Mouse (Mus musculus) neural tube, embryonic 14.5 days (tissue): ENCODE data around the gene Kcnk5. TPM values are rescaled to one million over a fixed set of nuclear protein-coding genes. Genes with fewer than 3 reads are reported as not detected.

Experiments used
- ATAC-seq: fragments of 200-750 bp; cut with Nextera tagmentation; 2 replicates; pipeline ENCODE4 v1.8.0; 2017; ENCODE audit warnings: low read depth, mild to moderate bottlenecking, moderate TSS enrichment, moderate library complexity
- H3K27ac ChIP-seq: fragments of 300-500 bp; sonication (generic); 2 replicates; pipeline ENCODE4 v1.5.1; 2014; ENCODE audit warnings: low read depth, mild to moderate bottlenecking, control low read depth, low read length, moderate library complexity, mixed read lengths
- H3K27me3 ChIP-seq: fragments of 300-500 bp; sonication (generic); 2 replicates; pipeline ENCODE4 v1.6.1; 2014; ENCODE audit warnings: low read length; ENCODE audit not compliant: control insufficient read depth, insufficient read depth
- H3K36me3 ChIP-seq: fragments of 300-500 bp; sonication (generic); 2 replicates; pipeline ENCODE4 v1.6.1; 2014; ENCODE audit warnings: low read length, mixed read lengths; ENCODE audit not compliant: control insufficient read depth, insufficient read depth
- H3K4me1 ChIP-seq: fragments of 300-500 bp; sonication (generic); 2 replicates; pipeline ENCODE4 v1.6.1; 2014; ENCODE audit warnings: low read length; ENCODE audit not compliant: control insufficient read depth, insufficient read depth
- H3K4me2 ChIP-seq: fragments of 300-500 bp; sonication (generic); 2 replicates; pipeline ENCODE4 v1.6.1; 2014; ENCODE audit warnings: mild to moderate bottlenecking, low read depth, low read length, control low read depth
- H3K4me3 ChIP-seq: fragments of 300-500 bp; sonication (generic); 2 replicates; pipeline ENCODE4 v1.5.1; 2014; ENCODE audit warnings: low read depth, low read length, control low read depth, mixed read lengths
- H3K9ac ChIP-seq: fragments of 300-500 bp; sonication (generic); replicated peaks from 2 replicates; pipeline ENCODE4 v1.6.1; 2014; ENCODE audit warnings: low read depth, mild to moderate bottlenecking, control low read depth, low read length, mixed read lengths
- H3K9me3 ChIP-seq: fragments of 300-500 bp; sonication (generic); 2 replicates; pipeline ENCODE4 v1.6.1; 2016; ENCODE audit warnings: low read length; ENCODE audit not compliant: control insufficient read depth
- WGBS: fragments of 180-500 bp; shearing (Covaris S2); extraction: QIAGEN DNeasy Blood & Tissue Kit; methylation state at CpG from one replicate; pipeline ENCODE4 v1.1.7; 2014; 5-methylcytosine and 5-hydroxymethylcytosine counted together
- polyA plus RNA-seq: library from polyadenylated mRNA; unstranded; fragments of >200 nt; fragmentation: Nextera tagmentation; extraction: Ambion mirVana; gene quantifications from 2 replicates; pipeline ENCODE4 v1.2.1, GENCODE M21; 2014

The Kcnk5 gene
- polyA plus RNA-seq, 1 experiment from 2014 or later, result 0.32 TPM

GRCm38 (mm10) chr14:20120868-20121267, 60.7 kb downstream of the Kcnk5 start:
- Histone ChIP-seq H3K36me3 (no peaks in the 10 kb centered on the region), H3K4me1 (no peaks in the 10 kb centered on the region), H3K9ac (no peak overlapping the region), H3K27ac (no peak overlapping the region), H3K4me3 (no peak overlapping the region), H3K4me2 (no peak overlapping the region), H3K9me3 (no peaks in the 10 kb centered on the region), H3K27me3 (no peaks in the 10 kb centered on the region)
- no peak for ATAC-seq
- WGBS, result 85% methylated on average over 5 of the region's 5 CpGs

GRCm38 (mm10) chr14:20120012-20120411, 61.6 kb downstream of the Kcnk5 start:
- ATAC-seq, result no peak

DNA sequence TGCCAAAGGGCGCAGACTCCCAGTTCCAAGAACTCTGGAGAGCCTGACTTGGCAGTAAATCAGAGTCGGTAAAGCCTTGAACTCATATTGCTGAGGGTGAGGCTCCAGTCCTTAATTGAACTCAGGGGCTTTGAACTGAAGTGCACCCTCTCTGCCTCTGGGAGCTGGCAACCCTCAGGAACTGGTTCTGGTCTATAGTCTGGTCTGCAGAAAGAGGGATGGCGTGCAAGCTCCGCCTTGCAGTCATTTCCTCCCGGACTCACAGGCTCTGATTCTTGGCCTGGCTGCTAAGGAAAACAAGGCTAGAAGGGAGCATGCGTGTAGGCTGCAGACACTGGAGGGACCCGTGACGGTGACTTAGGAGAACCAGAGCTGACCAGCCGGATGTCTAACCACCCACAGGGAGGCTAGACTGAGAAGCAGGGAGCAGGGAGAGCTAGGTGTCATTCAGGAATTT, 65.4 kb downstream of the Kcnk5 start:
- no peak overlapping the region for H3K4me2 ChIP-seq
- H3K9me3 ChIP-seq, result no peaks in the 10 kb centered on the region
- no peak overlapping the region for H3K27ac ChIP-seq
- H3K27me3 ChIP-seq, result no peaks in the 10 kb centered on the region
- H3K9ac ChIP-seq, result no peak overlapping the region
- no peak overlapping the region for H3K4me3 ChIP-seq
- no peaks in the 10 kb centered on the region for H3K4me1 ChIP-seq
- no peaks in the 10 kb centered on the region for H3K36me3 ChIP-seq
- no peak; the same call in 1 of the 2 replicates for ATAC-seq
- 52% methylated on average over 9 of the region's 9 CpGs for WGBS

More at GRCm38 (mm10) chr14:20120012-20120411, 61.6 kb downstream of the Kcnk5 start:
- Histone ChIP-seq H3K4me3 (no peak overlapping the region), H3K4me2 (no peak overlapping the region), H3K36me3 (no peaks in the 10 kb centered on the region), H3K27ac (no peak overlapping the region), H3K27me3 (no peaks in the 10 kb centered on the region), H3K4me1 (no peaks in the 10 kb centered on the region), H3K9me3 (no peaks in the 10 kb centered on the region), H3K9ac (no peak overlapping the region)
- 92% methylated on average over 11 of the region's 11 CpGs for WGBS

GRCm38 (mm10) chr14:20114951-20115350, 66.7 kb downstream of the Kcnk5 start:
- WGBS, result 89% methylated on average over 6 of the region's 6 CpGs
- H3K27ac ChIP-seq, result no peak overlapping the region
- no peak for ATAC-seq

GRCm38 (mm10) chr14:20113964-20114363, 67.6 kb downstream of the Kcnk5 start:
- Histone ChIP-seq H3K9me3 (no peaks in the 10 kb centered on the region), H3K27ac (no peak overlapping the region), H3K27me3 (no peaks in the 10 kb centered on the region), H3K4me2 (no peak overlapping the region), H3K36me3 (no peaks in the 10 kb centered on the region), H3K4me3 (no peak overlapping the region), H3K4me1 (no peaks in the 10 kb centered on the region), H3K9ac (no peak overlapping the region)
- 8% methylated on average over 6 of the region's 6 CpGs for WGBS
- peak; percentile 70; the same call in 1 of the 2 replicates for ATAC-seq

More at GRCm38 (mm10) chr14:20114951-20115350, 66.7 kb downstream of the Kcnk5 start:
- no peak overlapping the region for H3K4me2 ChIP-seq
- H3K4me1 ChIP-seq, result no peaks in the 10 kb centered on the region
- no peaks in the 10 kb centered on the region for H3K36me3 ChIP-seq
- no peaks in the 10 kb centered on the region for H3K9me3 ChIP-seq
- H3K27me3 ChIP-seq, result no peaks in the 10 kb centered on the region
- no peak overlapping the region for H3K4me3 ChIP-seq
- H3K9ac ChIP-seq, result no peak overlapping the region

DNA sequence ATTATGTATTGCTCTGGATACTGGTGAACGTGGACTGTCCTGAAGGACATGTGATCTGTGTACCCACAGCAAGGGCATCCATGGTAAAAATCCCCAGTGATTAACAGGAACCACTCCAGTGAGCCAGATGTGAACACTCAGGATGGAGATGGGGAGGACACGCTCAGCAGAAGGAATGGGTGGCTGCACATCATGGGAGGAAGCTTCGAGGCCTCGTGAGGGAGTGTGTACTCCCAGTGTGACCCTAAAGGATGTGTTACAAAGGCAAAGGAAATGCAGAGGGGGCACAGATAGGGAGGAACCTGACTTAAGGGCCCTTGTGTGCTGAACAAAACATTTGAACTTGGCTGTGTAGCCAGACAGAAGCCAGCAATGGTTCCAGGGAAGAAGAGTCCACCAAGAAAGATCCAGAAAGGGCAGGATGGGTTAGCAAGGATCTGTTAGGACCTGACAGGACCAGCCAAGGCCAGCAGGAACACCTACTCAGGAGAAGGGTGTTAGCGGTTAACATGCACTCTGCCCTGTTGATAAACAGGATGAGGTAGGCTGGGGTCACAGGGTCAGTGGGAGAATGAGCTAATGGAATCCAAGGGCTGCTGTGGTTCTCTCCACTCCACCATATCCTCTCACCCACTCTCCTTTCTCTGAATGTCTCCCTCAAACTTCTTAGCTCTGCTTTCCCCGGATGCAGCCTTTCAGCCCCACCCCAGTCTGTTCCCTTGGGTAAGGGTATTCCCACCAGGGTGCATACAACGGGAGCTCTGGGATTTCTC, 68.2 kb downstream of the Kcnk5 start:
- Histone ChIP-seq H3K4me1 (no peaks in the 10 kb centered on the region), H3K9me3 (no peaks in the 10 kb centered on the region), H3K27ac (no peak overlapping the region), H3K27me3 (no peaks in the 10 kb centered on the region), H3K36me3 (no peaks in the 10 kb centered on the region), H3K4me3 (no peak overlapping the region), H3K9ac (no peak overlapping the region), H3K4me2 (no peak overlapping the region)
- ATAC-seq, result no peak
- 69% methylated on average over 7 of the region's 7 CpGs for WGBS

DNA sequence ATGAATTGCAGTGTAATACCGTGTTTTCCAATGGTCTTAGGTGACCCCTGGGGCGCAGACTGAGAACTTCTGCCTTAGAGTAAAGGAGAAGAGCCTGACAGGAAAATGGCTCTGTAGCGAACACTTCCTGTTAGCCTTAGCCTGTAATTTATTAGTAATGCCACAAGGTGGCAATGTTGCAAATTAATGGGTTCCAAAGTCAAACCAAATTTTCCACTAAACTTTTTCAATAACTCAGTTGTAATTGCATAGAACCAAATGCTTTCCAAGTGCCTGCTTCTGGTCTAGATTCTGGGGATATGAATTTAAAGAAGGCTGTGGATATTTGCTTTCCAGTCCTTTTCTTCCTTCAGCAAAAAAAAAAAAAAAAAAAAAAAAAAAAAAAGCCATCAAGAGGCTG, 69.4 kb downstream of the Kcnk5 start:
- Histone ChIP-seq H3K27ac (no peak overlapping the region), H3K36me3 (no peaks in the 10 kb centered on the region), H3K9me3 (no peaks in the 10 kb centered on the region), H3K4me1 (no peaks in the 10 kb centered on the region), H3K4me3 (no peak overlapping the region), H3K4me2 (no peak overlapping the region), H3K27me3 (no peaks in the 10 kb centered on the region), H3K9ac (no peak overlapping the region)
- ATAC-seq, result no peak
- 79% methylated on average over 3 of the region's 3 CpGs for WGBS

- Histone ChIP-seq H3K4me2 (no peak overlapping the region), H3K36me3 (no peaks in the 10 kb centered on the region), H3K27ac (no peak overlapping the region), H3K4me1 (no peaks in the 10 kb centered on the region), H3K27me3 (no peaks in the 10 kb centered on the region), H3K9me3 (no peaks in the 10 kb centered on the region), H3K4me3 (no peak overlapping the region), H3K9ac (no peak overlapping the region)
- no peak for ATAC-seq
- 78% methylated on average over 1 of the region's 1 CpGs for WGBS
These were observed 70.7 kb downstream of the Kcnk5 start for GRCm38 (mm10) chr14:20110945-20111344.

GRCm38 (mm10) chr14:20106271-20106670, 75.3 kb downstream of the Kcnk5 start:
- 83% methylated on average over 6 of the region's 6 CpGs for WGBS
- Histone ChIP-seq H3K36me3 (no peaks in the 10 kb centered on the region), H3K4me3 (no peak overlapping the region), H3K4me2 (no peak overlapping the region), H3K9me3 (no peaks in the 10 kb centered on the region), H3K9ac (no peak overlapping the region), H3K27me3 (no peaks in the 10 kb centered on the region), H3K27ac (no peak overlapping the region), H3K4me1 (no peaks in the 10 kb centered on the region)
- ATAC-seq, result no peak
